Mouse (Mus musculus) adrenal gland, adult 8-10 months (tissue): ENCODE measurements around the gene Rab11fip3. TPM values are rescaled to one million over a fixed set of nuclear protein-coding genes. Genes with fewer than 3 reads are reported as not detected.

Source experiments
- DNase-seq: peaks from one replicate; pipeline ENCODE4 v3.0.0; 2022
- total RNA-seq, 4 experiments: library from RNA; stranded (reverse); gene quantifications; 2 replicates each; pipeline ENCODE4 v1.2.4; 2022

Gene Rab11fip3
- total RNA-seq, 4 experiments from 2014 or later: 22.7 to 37.2 (median 29.9) TPM

DNA sequence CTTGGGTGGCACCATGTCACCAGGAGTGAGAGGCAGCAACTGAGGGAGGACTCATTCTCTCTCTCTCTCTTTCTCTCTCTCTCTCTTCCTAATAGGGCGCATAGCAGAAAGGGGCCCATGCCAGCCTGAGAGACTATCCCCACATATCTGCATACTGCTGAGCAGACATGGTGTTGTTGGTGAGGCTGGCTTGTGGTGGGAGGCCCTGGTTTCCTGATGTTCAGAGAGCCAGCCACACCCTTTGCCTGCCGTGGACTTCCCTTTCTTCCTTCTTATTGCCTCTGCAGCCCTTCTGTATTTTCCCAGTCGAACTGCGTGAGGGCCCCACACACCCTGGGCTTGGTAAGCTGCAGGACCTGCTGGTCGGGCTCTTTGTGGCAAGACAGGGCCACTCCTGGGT lies 79.0 kb downstream of the Rab11fip3 start:
- DNase-seq: no peak

GRCm38 (mm10) chr17:25985306-25986294 lies 83.8 kb downstream of the Rab11fip3 start, which contains the start of gene Capn15:
Gene Capn15 (minus strand): TSS chr17:25985796.
- DNase-seq: peak; percentile 95

GRCm38 (mm10) chr17:25984556-25985305 lies 84.6 kb downstream of the Rab11fip3 start:
- no peak for DNase-seq

DNA sequence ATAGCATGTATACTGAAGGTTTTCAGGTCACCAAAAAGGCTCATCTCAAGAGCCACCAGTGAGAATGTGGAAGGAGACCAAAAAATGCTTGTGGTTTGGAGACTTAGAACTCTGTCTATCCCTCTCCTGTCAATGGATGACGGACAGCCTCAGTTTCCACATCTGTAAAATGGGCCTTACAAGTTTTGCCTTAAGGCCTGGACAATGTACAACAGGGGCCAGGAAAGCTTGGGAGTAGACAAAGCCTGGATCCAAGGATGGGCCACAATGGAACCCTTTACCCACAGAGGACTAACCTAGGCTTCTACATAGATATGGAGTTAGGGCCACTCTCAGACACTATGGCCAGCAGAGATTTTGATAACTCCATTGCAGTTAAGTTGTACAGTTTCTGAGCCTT lies 85.3 kb downstream of the Rab11fip3 start:
- DNase-seq: no peak

- DNase-seq: no peak
Observed at GRCm38 (mm10) chr17:25982913-25983312, 86.4 kb downstream of the Rab11fip3 start.

DNA sequence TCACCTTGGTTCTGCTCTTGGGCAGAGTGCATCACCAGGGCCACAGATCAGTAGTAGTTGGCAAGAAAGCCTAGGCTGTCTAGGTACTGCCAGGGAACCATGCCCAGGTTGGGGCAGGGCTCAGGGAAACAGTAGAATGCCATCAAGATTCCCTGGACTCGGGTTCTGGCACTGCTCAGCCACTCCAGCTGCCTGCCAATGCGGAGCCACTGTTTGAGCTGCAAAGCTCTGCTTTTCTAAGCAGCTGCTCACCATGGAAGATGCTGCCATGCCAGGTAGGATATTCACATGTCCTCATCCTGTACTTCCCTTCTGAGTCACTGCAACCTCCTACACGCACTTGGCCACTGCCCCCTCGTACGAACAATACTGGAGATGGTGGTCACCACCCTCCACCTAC lies 88.5 kb downstream of the Rab11fip3 start:
- no peak for DNase-seq

DNA sequence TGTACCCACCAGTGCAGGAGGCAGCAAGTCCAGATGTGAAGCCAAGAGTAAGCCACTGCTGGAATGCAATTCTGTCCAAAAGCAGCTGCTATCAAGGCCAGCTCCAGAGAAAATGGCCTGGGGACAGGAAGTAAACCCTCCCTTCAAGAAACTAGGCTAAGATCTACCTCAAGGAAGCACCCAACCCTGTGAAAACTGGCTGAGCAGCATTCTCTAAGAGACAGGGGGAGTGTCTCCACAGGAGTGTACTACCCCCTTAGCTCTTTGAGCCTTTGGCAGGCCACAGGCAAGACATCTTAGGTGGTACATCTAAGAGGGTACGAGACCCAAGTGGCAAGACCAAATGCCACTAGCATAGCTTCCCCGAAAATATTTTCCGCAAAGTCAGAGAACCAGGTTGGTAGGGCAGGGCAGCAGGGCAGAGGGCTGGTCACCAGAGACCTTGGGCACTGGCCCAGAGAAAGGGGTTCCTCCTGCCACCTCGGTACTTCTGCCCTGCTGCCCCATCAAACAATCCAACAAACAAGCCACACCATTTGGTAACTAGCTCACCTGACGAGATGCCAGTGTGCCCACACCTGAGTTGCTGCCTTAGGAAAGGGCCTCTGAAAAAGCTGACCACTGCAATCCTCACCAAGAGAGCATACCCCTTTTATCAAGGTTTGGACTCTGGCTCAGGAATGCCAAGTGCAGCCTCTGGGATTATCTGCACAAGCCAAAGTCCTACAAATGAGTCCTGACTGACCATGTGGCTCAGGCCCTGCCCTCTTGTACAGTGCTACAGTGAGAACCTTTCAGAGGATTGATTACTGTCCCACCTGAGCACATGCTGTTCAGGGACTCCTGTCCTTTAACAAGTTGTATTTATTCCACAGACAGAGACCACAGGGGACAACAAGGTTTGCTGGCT lies 89.3 kb downstream of the Rab11fip3 start:
- no peak for DNase-seq

DNA sequence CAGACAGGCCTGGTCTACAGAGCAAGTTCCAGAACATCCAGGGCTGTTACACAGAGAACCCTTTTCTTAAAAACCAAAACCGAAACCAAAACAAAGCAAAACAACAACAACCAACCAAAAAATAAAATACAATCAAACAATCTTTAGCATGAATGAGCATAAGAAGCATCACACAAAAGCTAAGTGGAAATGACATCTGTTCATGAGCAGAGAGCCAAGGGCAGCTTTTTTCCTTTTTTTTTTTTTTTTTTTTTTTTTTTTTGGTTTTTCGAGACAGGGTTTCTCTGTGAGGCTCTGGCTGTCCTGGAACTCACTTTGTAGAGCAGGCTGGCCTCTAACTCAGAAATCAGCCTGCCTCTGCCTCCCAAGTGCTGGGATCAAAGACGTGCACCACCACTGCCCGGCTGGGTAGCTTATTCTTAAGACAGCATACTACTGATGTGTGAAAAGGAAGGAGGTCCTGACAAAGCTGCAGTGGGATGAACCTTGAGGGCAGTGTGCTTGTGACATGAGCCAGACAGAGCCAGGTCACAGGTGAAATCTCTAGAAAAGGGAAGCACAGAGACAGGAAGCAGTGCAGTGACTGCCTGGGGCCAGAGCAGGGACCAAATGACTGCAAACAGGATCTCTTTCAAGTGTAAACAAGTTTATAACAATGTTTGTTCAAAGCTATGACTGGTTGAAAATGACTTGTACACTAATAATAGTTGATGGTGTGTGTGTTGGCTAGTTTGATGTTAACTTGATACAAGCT lies 98.2 kb downstream of the Rab11fip3 start:
- no peak for DNase-seq

DNA sequence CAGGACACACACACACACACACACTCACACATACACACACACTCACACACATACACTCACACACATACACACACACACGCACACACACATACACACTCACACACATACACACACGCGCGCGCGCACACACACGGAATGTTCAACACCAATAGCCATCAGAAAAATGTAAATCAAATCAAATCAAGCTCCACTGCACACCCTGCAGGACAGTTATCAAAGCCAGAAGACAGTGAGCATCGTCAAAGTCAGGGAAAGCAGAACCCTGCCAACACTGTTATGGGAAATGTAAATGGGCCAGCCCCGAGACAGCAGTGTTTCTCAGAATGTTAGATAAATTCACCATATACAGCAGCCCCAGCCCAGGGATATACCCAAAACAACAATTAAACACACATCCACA lies 98.9 kb downstream of the Rab11fip3 start:
- DNase-seq: no peak

DNA sequence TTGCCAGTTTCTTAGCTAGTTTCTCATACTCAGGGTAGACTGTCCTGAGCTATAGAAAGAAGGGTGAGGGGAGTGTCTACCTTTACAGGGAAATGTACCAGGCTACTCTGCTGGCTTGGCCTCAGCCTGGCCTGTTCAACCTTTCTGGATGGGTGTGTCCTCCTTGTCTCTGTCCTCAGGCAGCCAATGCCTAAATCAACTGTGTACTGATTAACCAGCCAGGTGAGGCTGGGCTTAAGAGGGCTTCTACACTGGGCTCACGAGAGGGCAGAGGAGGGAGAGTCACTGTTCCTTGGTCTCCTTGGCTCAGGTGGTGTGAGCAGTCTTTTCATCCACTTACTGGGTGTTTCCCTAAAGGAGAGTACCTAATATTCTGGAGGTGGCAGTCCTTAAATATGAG lies 101.2 kb downstream of the Rab11fip3 start:
- DNase-seq: no peak

GRCm38 (mm10) chr17:25967652-25968051 lies 101.7 kb downstream of the Rab11fip3 start:
- no peak for DNase-seq

DNA sequence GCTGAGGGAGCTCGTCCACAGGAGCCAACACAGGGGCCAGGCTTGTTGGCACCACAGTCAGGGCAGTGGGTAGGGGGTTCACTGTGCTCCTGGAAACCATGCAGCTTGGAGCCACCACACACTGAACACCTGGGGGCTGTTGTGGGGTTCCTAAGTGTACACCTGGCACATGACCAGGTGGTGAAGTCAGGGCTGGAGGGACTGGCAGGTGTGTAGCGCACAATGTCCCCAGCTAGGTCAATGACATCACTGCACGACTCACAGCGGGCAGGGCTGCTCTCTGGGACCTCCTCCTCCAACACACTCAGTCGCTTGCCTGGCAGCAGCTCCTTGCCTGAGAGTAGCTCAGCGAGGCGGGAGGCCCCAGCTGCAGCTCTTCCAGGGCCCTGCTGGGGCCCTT lies 105.1 kb downstream of the Rab11fip3 start:
- DNase-seq: no peak

DNA sequence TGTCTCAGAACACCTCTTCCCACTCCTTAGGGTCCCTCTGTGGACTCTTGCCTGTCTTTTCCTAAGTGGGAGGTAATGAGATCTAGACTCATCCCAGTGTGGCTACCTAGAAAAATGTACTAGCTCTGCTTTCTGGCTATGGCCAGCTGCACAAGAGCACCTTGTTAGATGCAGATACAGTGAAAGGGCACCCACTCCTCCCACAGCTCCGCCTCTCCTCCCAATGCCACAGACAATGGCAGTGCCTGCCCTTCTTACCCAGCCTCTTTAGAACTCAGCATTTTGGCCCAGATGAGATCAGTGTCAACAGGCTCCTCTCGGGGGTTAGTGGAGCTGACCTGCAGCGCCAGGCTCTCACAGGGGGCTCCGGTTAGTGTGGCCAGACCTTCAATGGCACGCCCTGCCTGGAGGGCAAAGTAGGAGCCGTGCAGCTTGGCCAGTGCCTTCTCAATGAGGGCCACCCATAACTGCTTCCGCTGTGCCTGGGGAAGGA lies 106.9 kb downstream of the Rab11fip3 start:
- no peak for DNase-seq

DNA sequence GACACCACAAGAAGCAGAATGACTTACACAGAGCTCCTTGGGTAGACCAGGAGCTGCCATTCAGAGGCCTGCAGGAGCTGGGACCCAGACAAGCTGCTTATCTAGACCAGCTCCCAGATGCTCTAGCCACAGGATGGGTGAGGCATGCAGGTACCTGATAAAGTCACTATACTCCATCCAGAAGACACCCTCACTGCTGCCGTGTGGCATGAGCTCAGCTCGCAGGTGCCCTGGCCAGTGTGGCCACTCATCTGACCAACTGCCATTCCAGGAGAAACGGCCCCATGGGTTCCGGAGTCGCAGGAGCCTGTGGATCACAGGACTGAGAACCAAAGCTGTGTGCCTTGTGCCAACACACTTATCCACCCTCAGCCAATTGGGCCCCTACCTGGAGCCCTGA lies 107.8 kb downstream of the Rab11fip3 start:
- DNase-seq: no peak

- DNase-seq: no peak
Observed at GRCm38 (mm10) chr17:25959630-25960467, 109.5 kb downstream of the Rab11fip3 start.

GRCm38 (mm10) chr17:25958771-25959494 lies 110.4 kb downstream of the Rab11fip3 start:
- no peak for DNase-seq

DNA sequence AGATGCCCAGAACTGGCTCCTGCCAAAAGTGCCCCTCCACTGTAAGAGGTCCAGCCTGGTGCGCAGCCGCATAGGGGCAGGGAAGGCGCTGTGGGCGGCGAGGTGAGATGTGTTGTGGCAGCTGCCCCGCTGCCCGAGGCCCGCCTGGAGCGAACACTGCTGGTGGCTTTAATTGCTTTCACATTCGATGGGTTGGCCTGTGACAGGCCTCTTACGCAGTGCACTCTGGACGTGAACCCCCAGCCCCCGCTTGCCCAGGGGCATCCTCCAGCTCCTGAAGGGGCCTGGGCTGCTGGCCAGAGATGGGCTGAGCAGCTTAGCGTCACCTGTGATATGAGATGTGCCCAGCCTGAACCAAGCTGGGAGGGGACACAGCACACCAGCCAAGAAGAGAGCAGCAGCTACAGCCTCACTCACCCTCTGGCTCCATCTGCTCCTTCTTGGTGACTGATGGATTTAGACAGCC lies 111.7 kb downstream of the Rab11fip3 start:
- DNase-seq: no peak

GRCm38 (mm10) chr17:25956631-25957030 lies 112.7 kb downstream of the Rab11fip3 start:
- no peak for DNase-seq

DNA sequence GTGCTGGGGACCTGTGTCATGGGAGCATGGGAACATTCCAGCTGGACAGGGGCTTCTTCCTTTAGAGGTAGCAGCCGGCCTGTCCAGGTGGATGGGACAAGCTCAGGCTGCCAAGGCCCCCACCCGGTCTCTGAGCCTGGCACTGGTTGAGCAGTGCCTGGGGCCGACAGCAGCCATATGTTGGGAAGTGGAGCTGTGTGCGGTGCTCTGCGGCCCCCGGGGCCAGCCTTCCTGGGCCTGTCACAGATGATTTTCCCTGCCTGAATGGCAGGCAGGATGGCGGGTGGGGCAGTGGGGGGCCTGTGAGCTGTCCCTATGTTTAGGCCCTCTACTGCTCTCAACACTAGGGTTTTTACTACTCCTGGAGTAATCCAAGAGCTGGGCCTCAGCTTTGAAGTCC lies 113.2 kb downstream of the Rab11fip3 start:
- no peak for DNase-seq

- no peak for DNase-seq
Observed at GRCm38 (mm10) chr17:25955736-25956135, 113.6 kb downstream of the Rab11fip3 start.
